Mouse (Mus musculus) C2C12 (cell line): Measurements from ENCODE around the gene Afm.

ENCODE experiments used
- CTCF ChIP-seq: IDR thresholded peaks from one replicate; pipeline ENCODE4 v1.5.1; 2011; ENCODE audit not compliant: control insufficient read depth, insufficient read depth, insufficient read length
- FOSL1 ChIP-seq: IDR thresholded peaks from one replicate; pipeline ENCODE4 v1.8.0; 2011; ENCODE audit warnings: mild to moderate bottlenecking, low read length; ENCODE audit not compliant: poor library complexity, insufficient read depth, severe bottlenecking
- MAX ChIP-seq: IDR thresholded peaks from one replicate; pipeline ENCODE4 v1.6.1; 2011; ENCODE audit warnings: mild to moderate bottlenecking, control low read depth
- MYOG ChIP-seq: IDR thresholded peaks from one replicate; pipeline ENCODE4 v1.6.1; 2011; ENCODE audit not compliant: control insufficient read depth, insufficient read length; ENCODE audit errors: extremely low read depth
- USF1 ChIP-seq: IDR thresholded peaks from one replicate; pipeline ENCODE4 v1.6.1; 2011; ENCODE audit warnings: low read depth, mild to moderate bottlenecking, control low read depth, moderate library complexity

GRCm38 (mm10) chr5:90591936-90592335 is 73.2 kb downstream of the Afm start:
- TF ChIP-seq CTCF: no peak
- TF ChIP-seq USF1: no peak
- no peak for TF ChIP-seq FOSL1
- TF ChIP-seq MYOG: no peak
- TF ChIP-seq MAX: no peak
